Mouse (Mus musculus): ENCODE results near the gene Ralgapa1.
"Not testable (repeated sequence)": the region's sequence is repeated elsewhere in the genome, so short reads cannot be mapped to it uniquely, and the experiment has no call there.

Ralgapa1 gene

GRCm38 (mm10) chr12:55798745-55799144 lies 22.2 kb downstream of the Ralgapa1 start:
- DNase-seq = no peak

DNA sequence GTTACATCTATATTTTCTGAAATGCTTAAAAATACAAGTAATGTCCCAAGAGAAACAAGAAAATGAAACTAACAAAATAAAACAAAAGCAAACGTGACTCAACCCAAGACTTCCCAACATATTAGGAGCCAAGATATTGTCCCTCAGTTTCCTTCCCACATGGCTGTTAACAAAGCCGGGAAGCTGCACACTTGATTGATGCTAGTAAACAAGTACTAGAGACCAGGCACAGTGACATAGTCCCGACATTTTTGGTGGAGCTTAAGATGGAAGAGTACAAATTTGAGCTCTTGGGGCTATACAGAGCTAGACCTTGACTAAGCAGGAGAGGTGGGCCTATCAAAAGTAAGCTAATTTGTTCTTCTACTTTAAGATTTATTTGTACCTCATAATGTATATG lies 23.9 kb downstream of the Ralgapa1 start:
- no peak for DNase-seq

DNA sequence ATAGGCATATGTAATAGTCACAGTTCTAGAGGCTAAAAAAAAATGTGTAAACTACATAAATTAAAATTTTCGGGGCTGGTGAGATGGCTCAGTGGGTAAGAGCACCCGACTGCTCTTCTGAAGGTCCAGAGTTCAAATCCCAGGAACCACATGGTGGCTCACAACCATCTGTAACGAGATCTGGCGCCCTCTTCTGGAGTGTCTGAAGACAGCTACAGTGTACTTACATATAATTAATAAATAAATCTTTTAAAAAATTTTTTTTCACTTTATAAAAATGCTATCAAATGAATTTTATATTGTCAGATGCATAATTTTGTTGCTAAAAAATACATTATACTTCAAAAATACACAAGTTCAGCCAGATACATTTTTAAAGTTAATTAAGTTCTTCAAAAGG lies 26.5 kb downstream of the Ralgapa1 start:
- DNase-seq = not testable (repeated sequence)

DNA sequence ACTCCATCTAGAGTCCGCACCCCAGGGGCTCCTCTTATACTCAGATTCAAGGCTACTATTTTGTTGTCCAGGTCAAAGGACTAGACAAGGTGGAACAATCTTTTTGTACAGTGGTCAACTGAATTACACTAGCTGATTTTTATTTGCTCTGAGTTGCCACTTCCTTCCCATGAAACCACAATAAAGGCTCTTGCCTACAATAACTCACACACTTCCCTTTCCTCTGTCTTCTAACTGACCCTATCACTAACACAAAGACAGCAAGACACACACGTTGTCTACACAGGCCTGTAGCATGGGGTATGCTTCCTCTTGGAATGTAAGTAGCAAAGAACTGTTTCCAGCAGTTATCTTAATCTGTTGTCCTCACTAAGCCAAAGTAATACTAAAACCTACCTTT lies 35.7 kb downstream of the Ralgapa1 start:
- DNase-seq = no peak

- DNase-seq = no peak
Observed at GRCm38 (mm10) chr12:55782662-55783061, 38.3 kb downstream of the Ralgapa1 start.

- peak; percentile 38 for DNase-seq
Observed at GRCm38 (mm10) chr12:55778301-55778700, 42.7 kb downstream of the Ralgapa1 start.

- no peak for DNase-seq
Observed at GRCm38 (mm10) chr12:55777356-55777755, 43.6 kb downstream of the Ralgapa1 start.

DNA sequence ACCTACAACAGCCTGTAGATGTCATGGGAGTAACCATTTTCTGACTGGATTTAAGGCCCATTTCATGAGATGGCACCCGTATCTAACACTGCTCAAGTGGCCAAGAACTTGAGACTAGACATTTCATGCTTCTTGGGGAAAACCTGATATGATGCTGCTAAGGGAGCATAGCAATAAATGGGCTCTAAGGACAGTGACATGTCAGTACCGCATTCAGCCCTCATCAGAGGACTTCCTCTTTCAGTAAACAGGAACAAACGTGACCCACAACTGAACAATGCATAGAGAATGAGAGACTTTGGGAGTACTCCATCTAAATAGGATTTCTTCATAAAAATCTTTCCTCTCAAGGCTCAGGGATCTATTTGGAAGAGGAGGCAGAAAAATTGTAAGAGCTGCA lies 46.7 kb downstream of the Ralgapa1 start:
- no peak for DNase-seq

DNA sequence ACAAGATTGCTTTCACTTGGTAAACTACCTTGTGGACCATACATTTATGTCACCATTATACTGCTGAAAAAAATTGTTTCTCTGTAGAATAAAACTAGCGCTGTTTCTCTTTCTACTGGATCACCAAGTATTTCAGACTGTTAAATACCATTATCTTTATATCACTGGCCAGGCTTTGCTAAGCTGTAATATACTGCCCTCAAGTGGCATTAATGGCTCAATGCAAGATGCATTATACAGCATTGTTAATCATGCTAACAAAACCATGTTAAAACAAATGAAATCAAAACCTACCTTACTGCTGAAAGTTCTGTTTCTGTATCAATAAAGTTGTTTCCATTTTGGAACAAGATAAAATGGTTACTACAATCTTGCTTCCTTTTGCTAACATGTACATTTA lies 100.6 kb downstream of the Ralgapa1 start:
- DNase-seq = no peak

- no peak for DNase-seq
Observed at GRCm38 (mm10) chr12:55705881-55706280, 115.1 kb downstream of the Ralgapa1 start.

GRCm38 (mm10) chr12:55666699-55667098 lies 154.3 kb downstream of the Ralgapa1 start:
- no peak for DNase-seq

GRCm38 (mm10) chr12:55663194-55663593 lies 157.8 kb downstream of the Ralgapa1 start:
- DNase-seq = not testable (repeated sequence)

- DNase-seq = no peak
Observed at GRCm38 (mm10) chr12:55648011-55648525, 172.9 kb downstream of the Ralgapa1 start.

GRCm38 (mm10) chr12:55626711-55627110 lies 194.3 kb downstream of the Ralgapa1 start:
- DNase-seq = peak; percentile 8

- no peak for DNase-seq
Observed at GRCm38 (mm10) chr12:55623254-55623653, 197.7 kb downstream of the Ralgapa1 start.

- no peak for DNase-seq
Observed at GRCm38 (mm10) chr12:55622615-55623245, 198.2 kb downstream of the Ralgapa1 start.

DNA sequence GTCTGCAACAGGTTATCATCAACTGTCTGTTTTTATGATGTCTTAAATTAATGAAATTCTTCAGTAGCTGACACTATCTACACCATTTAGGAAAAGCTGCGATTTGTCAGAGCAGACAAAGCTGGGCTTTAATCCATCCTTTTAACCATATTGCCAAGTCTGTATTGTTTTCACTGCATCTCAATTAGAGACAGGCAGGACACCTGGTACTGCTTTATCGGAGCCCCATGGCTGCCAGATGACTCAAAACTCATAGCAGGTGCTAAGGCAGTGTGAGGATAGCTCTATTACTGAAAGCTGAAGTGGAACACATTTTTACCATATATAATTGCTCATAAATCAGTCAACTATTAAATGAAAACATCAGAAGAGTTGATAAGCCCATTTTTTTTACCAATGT lies 200.6 kb downstream of the Ralgapa1 start:
- no peak for DNase-seq

GRCm38 (mm10) chr12:55610812-55611211 lies 210.2 kb downstream of the Ralgapa1 start:
- no peak for DNase-seq

DNA sequence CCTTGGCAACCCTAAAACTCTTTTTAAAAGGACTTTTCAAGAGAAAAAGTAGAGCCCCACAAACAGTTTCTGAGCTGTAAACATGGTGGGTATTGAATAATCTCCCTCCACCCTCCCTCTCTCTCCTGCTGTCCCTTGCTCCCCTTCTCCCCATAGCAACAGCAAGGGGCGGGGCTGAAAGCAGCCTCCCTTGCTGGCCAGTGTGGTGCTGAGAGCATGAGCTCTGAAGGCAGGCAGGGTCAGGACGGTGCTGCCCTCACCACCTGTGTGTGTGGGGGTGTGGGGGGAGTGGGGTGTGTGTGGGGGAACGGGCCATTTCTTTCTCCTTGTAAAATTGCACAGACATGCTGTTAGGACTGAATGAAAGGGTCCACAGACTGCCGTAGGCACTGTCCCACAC lies 213.1 kb downstream of the Ralgapa1 start:
- DNase-seq = no peak

- DNase-seq = no peak
Observed at GRCm38 (mm10) chr12:55604411-55604810, 216.6 kb downstream of the Ralgapa1 start.

- DNase-seq = no peak
Observed at GRCm38 (mm10) chr12:55600503-55600994, 220.4 kb downstream of the Ralgapa1 start.

- DNase-seq = peak; percentile 55
Observed at GRCm38 (mm10) chr12:55599639-55600502, 221.1 kb downstream of the Ralgapa1 start.

DNA sequence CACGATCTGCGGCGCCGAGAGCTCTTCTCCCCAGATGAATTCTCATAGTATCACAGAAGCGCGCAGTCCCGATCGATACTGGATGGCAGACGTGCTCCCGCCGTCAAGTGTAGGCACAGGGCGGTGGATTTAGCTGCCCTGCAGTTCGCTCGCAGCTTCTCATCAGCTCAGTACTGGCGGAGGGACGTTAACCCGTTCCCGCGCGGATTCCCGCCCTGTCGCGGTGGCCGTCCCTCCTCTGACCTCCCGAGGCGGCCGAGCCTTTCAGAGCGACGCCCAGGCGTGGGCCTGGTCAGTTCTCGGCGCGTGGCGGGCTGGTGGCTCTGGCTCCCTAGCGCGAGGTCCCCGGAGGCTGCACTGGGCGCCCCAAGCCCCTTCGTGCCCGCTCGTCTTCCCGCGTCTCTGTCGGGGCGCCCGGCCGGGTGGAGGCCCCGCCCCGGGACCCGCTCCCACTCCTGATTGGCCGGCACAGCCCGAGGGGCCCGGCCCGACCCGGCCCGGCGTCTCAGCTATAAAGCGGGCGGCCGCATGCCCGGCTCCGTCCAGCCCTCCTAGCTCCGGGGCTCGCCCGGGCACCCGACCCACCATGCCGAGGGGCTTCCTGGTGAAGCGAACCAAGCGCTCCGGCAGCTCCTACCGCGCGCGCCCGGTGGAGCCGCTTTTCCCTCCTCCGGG lies 221.9 kb downstream of the Ralgapa1 start, which contains the start of gene Insm2:
TSS of gene Insm2 (plus strand) at position 541 of the 675 bp plus-strand sequence.
- DNase-seq = no peak

Measured in kidney, adult 18-20 months (tissue).